Mouse (Mus musculus) thymus, adult 2 months (tissue): ENCODE measurements around the gene Milr1.

Source experiments
- CTCF ChIP-seq: fragments of 200-500 bp; IDR thresholded peaks from 2 replicates; pipeline ENCODE4 v1.5.1; 2012; ENCODE audit warnings: mild to moderate bottlenecking, control low read depth, low read length, moderate library complexity, borderline replicate concordance; ENCODE audit not compliant: control insufficient read depth, poor library complexity, insufficient read depth; ENCODE audit errors: extremely low read depth
- POLR2A ChIP-seq: fragments of 200-500 bp; IDR thresholded peaks from 2 replicates; pipeline ENCODE4 v1.6.1; 2012; ENCODE audit warnings: mild to moderate bottlenecking, low read length, control low read depth, moderate library complexity; ENCODE audit not compliant: control insufficient read depth, poor library complexity, insufficient read depth; ENCODE audit errors: extremely low read depth

- no peak for TF ChIP-seq POLR2A
- TF ChIP-seq CTCF, result no peak
These were observed 47.1 kb upstream of the Milr1 start for GRCm38 (mm10) chr11:106703931-106704330.
